In genomic region chr12:101699176-101699575, GRCm38 (mm10) we compare ENCODE assay signal across 20 mouse cellular contexts. TPM values are rescaled to one million over a fixed set of nuclear protein-coding genes. Genes with fewer than 3 reads are reported as not detected.
DNase-seq lines count a peak whose midpoint lies in the region; ATAC-seq lines count a peak whose summit lies in the region.
"Had no signal": no experiment of that assay in that cellular context is flagged by ENCODE, and none has a peak within 500 bp of the region (broad histone marks: within the 10 kb centered on the region; RNA-seq: fewer than 3 reads in every experiment).

No protein-coding gene starts in this region.

- no peak overlapping the region for H3K9ac ChIP-seq in heart, embryonic 12.5 days

- ATAC-seq in heart, embryonic 12.5 days (ENCODE audit: insufficient number of reproducible peaks, low FRiP score): no peak
- ATAC-seq: activated CD4-positive, CD25-positive, alpha-beta regulatory T cell, adult 4 months; CD4-positive, CD25-positive, alpha-beta regulatory T cell, adult 4 months; Patski had no signal

- intact Hi-C loops in heart, postnatal 14 days (cut with DNase I): no loop called here

- no peak overlapping the region for H3K4me3 ChIP-seq in heart, embryonic 12.5 days
- no peak overlapping the region for H3K4me3 ChIP-seq in heart, embryonic 10.5 days

- H3K9me3 ChIP-seq in heart, embryonic 12.5 days (replicated peaks): 0 out of 2 replicates have a peak, but pooled peaks cover 5% of the 10 kb centered on the region
- H3K9me3 ChIP-seq in heart, embryonic 10.5 days: no peaks in the 10 kb centered on the region
- H3K9me3 ChIP-seq: G1E had no signal

- DNase-seq in heart, adult 11 months: peak; percentile 57
- peak; percentile 71 for DNase-seq in heart, embryonic 10.5 days (ENCODE audit: low spot score)
- DNase-seq in heart, postnatal 14 days: no peak
- DNase-seq: adrenal gland, adult 2 months; adrenal gland, adult 8-10 months; adrenal gland, postnatal 10 days; adrenal gland, postnatal 14 days; adrenal gland, postnatal 25 days; adrenal gland, postnatal 36 days; B cell, adult 2 months; cerebellum, adult 11 months; cerebellum, adult 11-12 months; cerebellum, adult 18-20 months had no signal

- no peak overlapping the region for H3K27ac ChIP-seq in heart, embryonic 12.5 days (ENCODE audit: poor library complexity, severe bottlenecking)
- H3K27ac ChIP-seq in heart, embryonic 10.5 days: no peak overlapping the region

- H3K36me3 ChIP-seq in heart, embryonic 12.5 days: no peaks in the 10 kb centered on the region
- no peaks in the 10 kb centered on the region for H3K36me3 ChIP-seq in heart, embryonic 10.5 days
- H3K36me3 ChIP-seq: G1E had no signal

- H3K4me1 ChIP-seq in heart, embryonic 12.5 days (replicated peaks): no peaks in the 10 kb centered on the region
- no peaks in the 10 kb centered on the region for H3K4me1 ChIP-seq in heart, embryonic 10.5 days

- 64% methylated on average over 3 of the region's 3 CpGs for WGBS in heart, embryonic 12.5 days
- WGBS in heart, embryonic 10.5 days: 77% methylated on average over 3 of the region's 3 CpGs

- no peak overlapping the region for H3K4me2 ChIP-seq in heart, embryonic 12.5 days

- H3K27me3 ChIP-seq in heart, embryonic 12.5 days (replicated peaks): no peaks in the 10 kb centered on the region
- H3K27me3 ChIP-seq in heart, embryonic 10.5 days (ENCODE audit: insufficient read depth, poor library complexity, severe bottlenecking): no peaks in the 10 kb centered on the region

RNA-seq across cellular contexts. Expression of gene Tc2n, which starts 19.1 kb away (rescaled TPM):
- 0.10 and 0.17 TPM in 2 replicates for polyA plus RNA-seq in heart, embryonic 12.5 days (2016; fragmentation: Nextera tagmentation; extraction: Ambion mirVana)
- polyA plus RNA-seq in heart, embryonic 10.5 days (2016; fragmentation: Nextera tagmentation; extraction: Ambion mirVana): 0.08 and 0.17 TPM in 2 replicates
- total RNA-seq in heart, postnatal 14 days (2021): 1 to 10 TPM in 1 of 2 experiments, under 1 TPM in 1; 0.76 to 1.1 TPM
- total RNA-seq: MEL had no signal
- polyA plus RNA-seq: C2C12, G1E had no signal

Comparison
In these comparisons a context has a peak if more than half of its experiments do, and no peak if none do; other contexts are left out.
1. DNase-seq: peak in heart, adult 11 months (single experiment) and heart, embryonic 10.5 days (single experiment); none in heart, postnatal 14 days (0 of 2).